Mouse (Mus musculus) G1E-ER4 (cell line): ENCODE data around the gene Gm26566. TPM values are rescaled to one million over a fixed set of nuclear protein-coding genes. Genes with fewer than 3 reads are reported as not detected.
"Not testable (repeated sequence)": the region's sequence is repeated elsewhere in the genome, so short reads cannot be mapped to it uniquely, and the experiment has no call there.

Source experiments
- GATA1 ChIP-seq: IDR thresholded peaks from one replicate; pipeline ENCODE4 v1.8.0; 2012; ENCODE audit warnings: low read length, inconsistent platforms
- polyA plus RNA-seq: library from polyadenylated mRNA; stranded (reverse); fragments of >175 nt; gene quantifications from 2 replicates; pipeline ENCODE4 v1.2.3, GENCODE M21; 2012

Gene Gm26566
- polyA plus RNA-seq, 1 experiment = not detected

DNA sequence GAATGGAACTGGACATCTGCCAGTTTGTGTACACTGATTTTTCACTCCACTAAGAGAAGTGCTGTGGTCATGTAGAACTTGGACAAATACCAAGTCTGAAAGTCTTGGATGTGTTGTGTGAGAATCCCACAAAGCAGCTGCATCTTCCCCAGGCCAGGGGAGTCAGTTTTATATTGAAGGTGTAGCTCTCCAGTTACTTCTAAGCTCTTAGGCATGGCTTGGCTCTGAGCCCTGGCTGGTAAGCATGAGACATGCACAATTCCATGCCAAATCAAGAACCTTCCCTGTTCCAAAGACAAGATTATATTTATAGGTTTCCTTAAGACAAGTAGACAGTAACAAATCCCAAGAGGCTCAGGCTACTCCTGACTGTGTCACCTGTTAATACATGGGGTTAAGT, 6.5 kb upstream of the Gm26566 start:
- no peak for TF ChIP-seq GATA1

GRCm38 (mm10) chr4:88718715-88719114, 2.9 kb upstream of the Gm26566 start:
- TF ChIP-seq GATA1 = no peak

DNA sequence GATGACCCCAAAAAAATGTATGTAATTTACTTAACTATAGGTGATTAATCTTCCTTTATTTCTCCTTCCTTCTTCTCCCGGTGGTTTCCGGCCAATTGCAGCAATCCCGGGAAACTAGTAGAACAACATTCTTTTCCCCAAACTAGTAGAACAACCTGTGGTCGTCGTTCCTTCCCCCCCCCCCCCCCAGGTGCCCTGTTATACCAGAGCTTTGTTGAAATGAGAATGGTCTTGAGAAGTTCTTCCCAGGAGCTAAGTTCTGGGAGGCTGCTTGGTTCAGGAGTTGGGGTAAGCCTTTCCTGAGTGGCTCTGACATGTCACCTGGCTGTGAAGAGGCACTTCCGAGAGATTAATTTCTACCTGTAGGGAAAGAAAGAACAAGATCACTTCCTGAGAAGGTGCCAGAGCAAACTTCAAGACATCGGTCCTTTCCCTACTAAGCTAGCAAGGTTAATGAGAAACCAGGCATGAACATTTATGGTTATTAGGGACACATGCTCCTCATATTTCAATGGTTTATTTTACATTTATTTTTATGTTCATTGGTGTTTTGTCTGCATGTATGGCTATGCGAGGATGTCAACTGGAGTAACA, 2.0 kb downstream of the Gm26566 start:
- no peak for TF ChIP-seq GATA1

DNA sequence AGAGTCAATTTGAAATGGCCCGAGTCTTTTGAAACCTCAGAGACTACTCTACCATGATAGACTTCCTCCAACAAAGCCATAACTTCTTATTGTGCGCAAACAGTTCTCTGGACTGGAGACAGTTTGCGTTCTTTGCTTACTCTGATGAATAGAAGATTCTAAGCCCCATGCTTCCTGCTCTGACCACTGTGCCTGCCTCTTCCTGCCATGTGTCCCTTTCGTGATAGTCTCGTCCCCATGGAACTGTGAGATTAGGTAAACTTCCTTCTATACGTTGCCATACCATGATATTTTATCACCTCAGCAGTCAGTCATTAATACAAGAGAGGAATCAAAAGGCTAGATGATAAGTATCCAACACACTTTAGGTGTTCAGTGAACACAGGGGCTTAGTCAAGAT, 5.1 kb downstream of the Gm26566 start:
- TF ChIP-seq GATA1 = no peak

DNA sequence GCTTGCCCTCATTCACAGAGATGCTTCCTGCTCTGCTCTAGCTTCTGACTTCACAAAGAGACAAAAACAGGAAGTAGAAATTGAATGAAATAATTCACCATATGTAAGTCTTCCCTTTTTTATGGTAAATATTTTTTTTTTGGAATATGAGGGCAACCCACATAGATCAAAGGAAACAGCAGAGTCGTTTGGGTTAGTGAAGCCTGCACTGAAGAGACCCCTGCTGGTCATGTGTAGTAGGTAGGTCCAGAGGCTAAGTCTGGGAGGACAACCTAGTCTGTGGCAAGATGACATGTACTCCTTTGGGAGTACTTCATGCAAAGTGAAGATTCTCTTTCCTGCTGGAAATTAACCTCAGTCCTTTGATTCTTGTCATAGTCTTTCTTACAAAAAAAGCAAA, 5.7 kb downstream of the Gm26566 start:
- no peak for TF ChIP-seq GATA1

GRCm38 (mm10) chr4:88738480-88738879, 16.9 kb downstream of the Gm26566 start:
- TF ChIP-seq GATA1 = no peak

GRCm38 (mm10) chr4:88739036-88739435, 17.4 kb downstream of the Gm26566 start:
- no peak for TF ChIP-seq GATA1

GRCm38 (mm10) chr4:88741426-88741825, 19.8 kb downstream of the Gm26566 start:
- no peak for TF ChIP-seq GATA1

DNA sequence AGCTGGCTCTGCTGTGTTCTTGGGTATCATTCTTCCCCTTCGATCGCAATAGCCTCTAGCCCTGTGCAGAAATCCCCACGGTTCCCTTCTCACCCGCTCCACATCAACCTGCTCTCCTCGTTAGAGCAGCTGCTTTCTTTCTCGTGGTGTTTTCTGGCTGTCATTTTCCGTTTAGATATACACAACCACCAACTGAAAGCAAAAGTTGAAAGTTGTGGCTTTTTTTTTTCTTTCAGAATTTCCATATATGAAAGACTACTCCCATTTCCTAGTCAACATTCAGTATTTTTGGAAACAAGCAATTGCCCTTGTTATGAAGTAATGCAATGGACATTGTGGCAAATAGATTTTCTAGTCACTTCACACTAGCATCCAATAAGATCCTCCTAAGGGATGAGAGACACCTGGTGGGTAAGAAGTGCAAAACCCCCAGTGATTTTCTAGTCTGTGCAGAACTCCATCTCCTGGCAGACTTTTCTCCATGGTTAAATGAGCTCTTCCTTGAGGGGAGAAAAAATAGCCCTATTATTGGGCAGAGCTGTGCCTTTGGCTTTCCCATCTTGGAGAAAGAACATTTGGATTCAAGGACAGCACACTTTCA, 21.3 kb downstream of the Gm26566 start:
- TF ChIP-seq GATA1 = no peak

GRCm38 (mm10) chr4:88744207-88744606, 22.6 kb downstream of the Gm26566 start:
- no peak for TF ChIP-seq GATA1

GRCm38 (mm10) chr4:88749926-88750325, 28.3 kb downstream of the Gm26566 start:
- no peak for TF ChIP-seq GATA1

- not testable (repeated sequence) for TF ChIP-seq GATA1
Measured at GRCm38 (mm10) chr4:88754818-88755340, 33.3 kb downstream of the Gm26566 start, which contains the start of gene Gm13271. Gm13271 (plus strand) TSS chr4:88754868.

GRCm38 (mm10) chr4:88759610-88760268, 38.1 kb downstream of the Gm26566 start, which contains the start of gene Gm13283:
Gm13283 (plus strand) TSS chr4:88760119.
- not testable (repeated sequence) for TF ChIP-seq GATA1

Other genes starting within 250 kb of the Gm26566 start
- gene Ifnb1, start 199.0 kb upstream of the Gm26566 start, polyA plus RNA-seq = not detected in 2 replicates
- not detected in 2 replicates for gene Ifna15, start 163.6 kb upstream of the Gm26566 start, polyA plus RNA-seq
- gene Ifna14, start 150.0 kb upstream of the Gm26566 start, polyA plus RNA-seq = not detected in 2 replicates
- not detected in 2 replicates for gene Ifna9, start 129.4 kb upstream of the Gm26566 start, polyA plus RNA-seq
- gene Ifna12, start 118.4 kb upstream of the Gm26566 start, polyA plus RNA-seq = not detected in 2 replicates
- gene C87499, start 87.4 kb upstream of the Gm26566 start, polyA plus RNA-seq = not detected in 2 replicates
- not detected in 2 replicates for gene Ifna13, start 77.3 kb upstream of the Gm26566 start, polyA plus RNA-seq
- gene Ifna16, start 44.9 kb upstream of the Gm26566 start, polyA plus RNA-seq = not detected in 2 replicates
- gene Ifna2, start 37.9 kb upstream of the Gm26566 start, polyA plus RNA-seq = not detected in 2 replicates
- gene Ifnab, start 30.4 kb upstream of the Gm26566 start, polyA plus RNA-seq = not detected in 2 replicates
- 6.4 and 7.6 TPM in 2 replicates for gene Klhl9, start 660 bp downstream of the Gm26566 start, polyA plus RNA-seq
- not detected in 2 replicates for gene Gm13271, start 33.1 kb downstream of the Gm26566 start, polyA plus RNA-seq
- gene Gm13283, start 38.3 kb downstream of the Gm26566 start, polyA plus RNA-seq = not detected in 2 replicates
- gene Gm13290, start 52.0 kb downstream of the Gm26566 start, polyA plus RNA-seq = not detected in 2 replicates
- not detected in 2 replicates for gene Gm13289, start 55.1 kb downstream of the Gm26566 start, polyA plus RNA-seq
- not detected in 2 replicates for gene Gm13272, start 58.0 kb downstream of the Gm26566 start, polyA plus RNA-seq
- gene Ifnz, start 60.3 kb downstream of the Gm26566 start, polyA plus RNA-seq = not detected in 2 replicates
- not detected in 2 replicates for gene Gm13276, start 63.9 kb downstream of the Gm26566 start, polyA plus RNA-seq
- gene Gm13277, start 66.8 kb downstream of the Gm26566 start, polyA plus RNA-seq = not detected in 2 replicates
- gene Gm13278, start 69.7 kb downstream of the Gm26566 start, polyA plus RNA-seq = not detected in 2 replicates
- not detected in 2 replicates for gene Gm13275, start 72.7 kb downstream of the Gm26566 start, polyA plus RNA-seq
- not detected in 2 replicates for gene Gm13279, start 75.6 kb downstream of the Gm26566 start, polyA plus RNA-seq
- gene Gm13285, start 77.9 kb downstream of the Gm26566 start, polyA plus RNA-seq = not detected in 2 replicates
- gene Gm13287, start 81.4 kb downstream of the Gm26566 start, polyA plus RNA-seq = not detected in 2 replicates
- gene Gm13288, start 83.7 kb downstream of the Gm26566 start, polyA plus RNA-seq = not detected in 2 replicates
- gene Ifna7, start 94.4 kb downstream of the Gm26566 start, polyA plus RNA-seq = not detected in 2 replicates
- gene Ifna11, start 98.2 kb downstream of the Gm26566 start, polyA plus RNA-seq = not detected in 2 replicates
- gene Ifna6, start 105.6 kb downstream of the Gm26566 start, polyA plus RNA-seq = not detected in 2 replicates
- gene Ifna5, start 113.7 kb downstream of the Gm26566 start, polyA plus RNA-seq = not detected in 2 replicates
- not detected in 2 replicates for gene Ifna4, start 120.1 kb downstream of the Gm26566 start, polyA plus RNA-seq
- not detected in 2 replicates for gene Ifna1, start 128.3 kb downstream of the Gm26566 start, polyA plus RNA-seq
- not detected in 2 replicates for gene Ifne, start 158.4 kb downstream of the Gm26566 start, polyA plus RNA-seq